Mouse (Mus musculus) lung, embryonic 14.5 days (tissue): ENCODE measurements at regions not wholly inside any gene's neighbourhood (a gene's known extent, or its start where the extent isn't known, plus 50 kb on each side); places are given as distances from the start of the nearest gene placed in this dataset.

Experiments used
- ATAC-seq: fragments of 200-750 bp; cut with Nextera tagmentation; 2 replicates; pipeline ENCODE4 v1.8.0; 2017; ENCODE audit warnings: mild to moderate bottlenecking, moderate TSS enrichment, moderate library complexity; ENCODE audit not compliant: insufficient read depth
- DNase-seq: peaks from one replicate; pipeline ENCODE4 v3.0.0-alpha.2; 2015
- H3K27ac ChIP-seq: fragments of 300-500 bp; sonication (generic); 2 replicates; pipeline ENCODE4 v1.5.1; 2014; ENCODE audit warnings: low read depth, mild to moderate bottlenecking, moderate library complexity
- H3K27me3 ChIP-seq: fragments of 300-500 bp; sonication (generic); 2 replicates; pipeline ENCODE4 v1.6.1; 2014; ENCODE audit warnings: low read length, control low read depth; ENCODE audit not compliant: insufficient read depth
- H3K36me3 ChIP-seq: fragments of 300-500 bp; sonication (generic); 2 replicates; pipeline ENCODE4 v1.6.1; 2014; ENCODE audit warnings: control low read depth; ENCODE audit not compliant: insufficient read depth
- H3K4me1 ChIP-seq: fragments of 300-500 bp; sonication (generic); 2 replicates; pipeline ENCODE4 v1.6.1; 2014; ENCODE audit warnings: antibody characterized with exemption, control low read depth; ENCODE audit not compliant: insufficient read depth
- H3K4me2 ChIP-seq: fragments of 300-500 bp; sonication (generic); 2 replicates; pipeline ENCODE4 v1.6.1; 2014; ENCODE audit warnings: mild to moderate bottlenecking
- H3K4me3 ChIP-seq: fragments of 300-500 bp; sonication (generic); 2 replicates; pipeline ENCODE4 v1.5.1; 2014; ENCODE audit warnings: low read depth, low read length
- H3K9ac ChIP-seq: fragments of 300-500 bp; sonication (generic); 2 replicates; pipeline ENCODE4 v1.6.1; 2014
- H3K9me3 ChIP-seq: fragments of 300-500 bp; sonication (generic); 2 replicates; pipeline ENCODE4 v1.6.1; 2016; ENCODE audit warnings: low read depth, low read length, control low read depth
- CTCF ChIP-seq: IDR thresholded peaks from 2 replicates; pipeline ENCODE4 v1.5.1; 2016; ENCODE audit warnings: antibody characterized with exemption, low read depth
- WGBS: fragments of 180-500 bp; shearing (Covaris S2); extraction: QIAGEN DNeasy Blood & Tissue Kit; methylation state at CpG from one replicate; pipeline ENCODE4 v1.1.7; 2014; 5-methylcytosine and 5-hydroxymethylcytosine counted together

DNA sequence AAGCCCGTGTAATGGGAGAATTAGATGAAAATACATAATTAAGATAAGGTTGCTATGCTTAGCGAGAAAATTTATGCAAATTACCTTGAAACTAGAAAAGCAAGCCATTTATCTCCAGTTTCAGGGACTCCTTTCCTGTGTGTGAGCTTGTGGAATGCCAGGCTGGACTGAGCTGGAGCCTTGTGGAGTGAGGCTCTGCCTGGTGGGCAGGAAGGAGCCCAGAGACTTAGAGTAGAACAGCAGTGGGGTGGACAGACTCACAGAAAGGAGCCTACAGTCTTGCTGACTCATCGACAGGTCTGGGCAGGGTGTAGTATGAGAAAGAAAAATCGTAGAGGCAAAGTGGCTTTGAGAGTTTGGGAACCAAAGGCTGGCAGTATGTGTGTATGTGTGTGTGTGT, 180.6 kb downstream of the Thbs2 start:
- Histone ChIP-seq H3K27ac (no peak overlapping the region), H3K9ac (no peak overlapping the region), H3K4me3 (no peak overlapping the region), H3K36me3 (no peaks in the 10 kb centered on the region), H3K9me3 (no peaks in the 10 kb centered on the region), H3K27me3 (no peaks in the 10 kb centered on the region), H3K4me1 (no peaks in the 10 kb centered on the region), H3K4me2 (no peak overlapping the region)
- 69% methylated on average over 4 of the region's 4 CpGs for WGBS
- DNase-seq (no peak), ATAC-seq (no peak)
- no peak for TF ChIP-seq CTCF

DNA sequence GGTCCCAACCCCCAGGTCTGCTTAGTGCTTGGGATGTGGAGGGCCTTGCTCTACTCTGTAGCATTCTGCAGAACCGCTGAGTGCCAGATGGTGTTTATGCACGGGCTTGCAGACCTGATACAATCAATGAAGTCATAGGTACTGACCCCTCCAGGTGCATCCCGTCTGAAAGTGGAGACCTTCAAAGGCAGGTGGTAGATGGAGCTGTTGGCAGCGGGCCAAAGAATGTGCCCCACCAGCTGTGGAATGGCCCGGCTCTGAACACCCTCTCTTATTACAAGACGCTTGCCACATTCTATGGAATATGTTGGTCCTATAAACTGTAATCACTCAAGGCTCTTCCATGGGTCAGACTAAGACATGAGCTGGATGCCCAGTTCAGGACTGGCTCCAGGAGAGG, 183.5 kb downstream of the Thbs2 start:
- Histone ChIP-seq H3K9ac (no peak overlapping the region), H3K36me3 (no peaks in the 10 kb centered on the region), H3K9me3 (no peaks in the 10 kb centered on the region), H3K4me3 (no peak overlapping the region), H3K27ac (no peak overlapping the region; the same call in 1 of the 2 replicates), H3K4me2 (no peak overlapping the region), H3K27me3 (no peaks in the 10 kb centered on the region), H3K4me1 (no peaks in the 10 kb centered on the region)
- DNase-seq (peak; percentile 70), ATAC-seq (peak; percentile 85)
- TF ChIP-seq CTCF = no peak
- 17% methylated on average over 6 of the region's 6 CpGs for WGBS

DNA sequence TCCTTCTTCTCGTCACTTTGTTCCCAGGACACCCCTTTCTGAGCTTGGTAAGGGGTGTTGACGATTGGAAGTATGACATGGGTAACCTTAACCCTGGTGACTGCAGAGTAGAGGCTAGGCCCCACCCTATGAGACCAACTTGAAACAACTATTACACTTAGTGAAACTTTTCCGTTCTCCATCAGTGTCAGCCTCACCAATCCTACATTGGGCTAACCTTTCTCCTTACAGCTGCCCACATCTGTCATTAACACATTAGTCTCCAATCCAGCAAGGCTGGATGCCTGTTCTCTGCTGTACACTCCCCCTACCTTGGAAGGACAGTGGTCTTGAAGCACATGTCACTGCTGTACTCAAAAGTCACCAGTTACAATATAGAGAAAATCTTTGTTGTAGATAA, 186.9 kb downstream of the Thbs2 start:
- Histone ChIP-seq H3K4me2 (no peak overlapping the region), H3K27me3 (no peaks in the 10 kb centered on the region), H3K9me3 (no peaks in the 10 kb centered on the region), H3K27ac (no peak overlapping the region), H3K4me1 (no peaks in the 10 kb centered on the region), H3K36me3 (no peaks in the 10 kb centered on the region), H3K9ac (no peak overlapping the region), H3K4me3 (no peak overlapping the region)
- DNase-seq (no peak), ATAC-seq (no peak)
- TF ChIP-seq CTCF = no peak
- 58% methylated on average over 3 of the region's 3 CpGs for WGBS

DNA sequence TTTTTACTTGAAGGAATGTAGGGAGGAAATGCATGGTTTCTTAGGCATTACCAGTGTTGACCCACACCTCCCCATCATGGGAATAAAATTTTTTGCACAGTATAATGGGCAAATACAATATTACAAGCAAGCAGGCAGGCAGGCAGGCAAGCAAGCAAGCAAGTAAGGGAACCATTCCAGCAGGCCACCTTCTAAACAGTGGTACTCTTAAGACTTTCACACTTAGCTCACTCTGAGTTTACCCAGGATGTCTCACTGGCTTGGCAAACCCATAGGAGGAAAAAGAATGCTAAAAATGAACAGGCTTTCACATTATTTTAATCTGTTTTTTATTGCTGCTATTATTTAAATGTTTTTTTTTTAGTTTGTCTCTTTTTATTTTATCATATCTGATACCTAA, 187.9 kb downstream of the Thbs2 start:
- Histone ChIP-seq H3K36me3 (no peaks in the 10 kb centered on the region), H3K4me3 (no peak overlapping the region), H3K4me1 (no peaks in the 10 kb centered on the region), H3K4me2 (no peak overlapping the region), H3K27me3 (no peaks in the 10 kb centered on the region), H3K27ac (no peak overlapping the region), H3K9ac (no peak overlapping the region), H3K9me3 (no peaks in the 10 kb centered on the region)
- no peak for DNase-seq
- no peak for TF ChIP-seq CTCF
- no peak for ATAC-seq

DNA sequence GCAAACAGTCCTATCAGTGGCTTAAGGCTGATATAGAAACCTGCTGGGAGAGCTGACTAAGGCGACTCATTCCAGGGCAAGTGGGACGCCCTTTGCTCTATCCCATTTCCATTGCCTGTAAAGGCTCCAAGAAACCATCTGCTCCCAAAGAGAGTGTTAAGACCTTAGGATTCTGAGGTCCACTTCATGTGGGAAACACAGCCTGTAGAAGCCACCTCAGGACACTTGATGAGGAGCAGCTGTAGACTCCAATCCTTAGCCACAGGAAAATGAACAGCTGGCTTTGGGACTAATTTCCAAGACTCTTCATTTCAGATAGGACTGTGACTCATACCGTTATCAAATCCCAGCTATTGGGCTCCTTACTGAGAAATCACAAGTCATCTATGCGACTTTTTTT, 188.6 kb downstream of the Thbs2 start:
- 78% methylated on average over 4 of the region's 4 CpGs for WGBS
- DNase-seq (no peak), ATAC-seq (no peak)
- no peaks in the 10 kb centered on the region for H3K36me3 ChIP-seq
- no peaks in the 10 kb centered on the region for H3K27me3 ChIP-seq
- no peak overlapping the region for H3K4me2 ChIP-seq
- H3K4me3 ChIP-seq = no peak overlapping the region
- no peak overlapping the region for H3K27ac ChIP-seq
- TF ChIP-seq CTCF = no peak
- H3K4me1 ChIP-seq = no peaks in the 10 kb centered on the region
- H3K9me3 ChIP-seq = no peaks in the 10 kb centered on the region
- no peak overlapping the region for H3K9ac ChIP-seq

DNA sequence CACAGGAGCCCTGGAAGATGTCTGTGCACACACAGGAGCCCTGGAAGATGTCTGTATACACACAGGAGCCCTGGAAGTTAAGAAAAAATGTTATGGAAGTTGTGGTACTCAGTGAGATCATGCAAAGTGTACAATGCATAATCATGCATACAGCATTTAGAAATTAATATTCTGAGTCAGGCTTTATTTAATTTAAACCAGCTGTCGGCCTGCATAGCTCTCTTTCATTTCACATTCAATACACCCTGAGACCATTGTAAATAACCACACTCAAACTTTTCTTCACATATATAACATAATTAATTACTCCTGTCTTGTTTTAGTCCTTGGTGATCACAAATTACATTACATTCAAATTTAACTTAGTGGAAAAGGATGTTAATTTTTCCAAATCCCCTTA, 190.4 kb downstream of the Thbs2 start:
- no peak overlapping the region for H3K9ac ChIP-seq
- no peak overlapping the region for H3K4me3 ChIP-seq
- no peak overlapping the region for H3K4me2 ChIP-seq
- no peak for DNase-seq
- WGBS = 79% methylated on average over 1 of the region's 1 CpGs
- no peaks in the 10 kb centered on the region for H3K4me1 ChIP-seq
- no peaks in the 10 kb centered on the region for H3K27me3 ChIP-seq
- H3K27ac ChIP-seq = no peak overlapping the region
- no peaks in the 10 kb centered on the region for H3K36me3 ChIP-seq
- TF ChIP-seq CTCF = no peak
- ATAC-seq = no peak
- no peaks in the 10 kb centered on the region for H3K9me3 ChIP-seq

DNA sequence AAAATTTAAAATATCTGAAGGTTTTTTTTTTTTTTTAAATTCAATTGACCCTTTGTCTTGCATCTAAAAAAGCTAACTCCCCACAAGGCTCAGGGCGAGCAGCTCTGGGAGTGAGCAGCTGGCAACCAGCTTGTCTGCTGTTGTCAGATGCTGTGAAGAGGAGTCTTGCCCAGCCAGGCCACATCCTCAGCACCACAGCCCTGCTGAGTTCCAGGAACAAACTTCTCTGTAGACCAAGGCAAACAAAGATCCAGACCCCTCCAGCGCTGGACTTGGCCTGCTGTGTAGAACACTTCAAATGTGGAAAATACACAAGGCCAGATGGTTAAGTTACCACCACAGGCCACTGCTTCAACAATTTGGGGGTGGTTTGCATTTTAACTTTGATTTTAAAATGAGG, 192.7 kb downstream of the Thbs2 start:
- Histone ChIP-seq H3K9ac (no peak overlapping the region), H3K27me3 (no peaks in the 10 kb centered on the region), H3K27ac (no peak overlapping the region), H3K4me3 (no peak overlapping the region), H3K9me3 (no peaks in the 10 kb centered on the region), H3K4me2 (no peak overlapping the region), H3K4me1 (no peaks in the 10 kb centered on the region), H3K36me3 (no peaks in the 10 kb centered on the region)
- no peak for TF ChIP-seq CTCF
- DNase-seq = no peak
- no peak for ATAC-seq
- 59% methylated on average over 2 of the region's 2 CpGs for WGBS

DNA sequence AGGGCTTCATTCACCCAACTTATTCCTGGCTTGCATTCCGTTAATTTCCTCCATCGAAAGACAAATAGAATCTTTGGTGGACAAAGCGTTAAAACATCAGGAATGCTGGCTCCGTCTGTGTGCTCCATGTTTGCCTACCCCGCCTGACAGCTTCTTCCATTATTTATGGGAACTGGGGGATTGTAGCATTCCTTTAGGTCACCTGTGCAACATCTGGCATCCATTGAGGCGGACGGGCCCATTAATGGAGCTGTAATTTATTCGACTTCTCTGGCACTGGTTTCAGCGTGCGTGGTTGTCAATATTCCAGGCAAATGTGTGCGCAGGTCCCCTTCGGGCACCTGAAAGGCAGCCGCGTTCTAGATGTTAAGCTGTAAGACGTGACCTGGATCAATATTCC, 196.9 kb downstream of the Thbs2 start:
- Histone ChIP-seq H3K9me3 (no peaks in the 10 kb centered on the region), H3K27me3 (no peaks in the 10 kb centered on the region), H3K27ac (no peak overlapping the region), H3K36me3 (no peaks in the 10 kb centered on the region), H3K4me1 (no peaks in the 10 kb centered on the region; the same call in 1 of the 2 replicates), H3K4me2 (no peak overlapping the region), H3K4me3 (no peak overlapping the region), H3K9ac (no peak overlapping the region)
- no peak for DNase-seq
- WGBS = 69% methylated on average over 15 of the region's 15 CpGs
- no peak for ATAC-seq
- no peak for TF ChIP-seq CTCF
